Mouse (Mus musculus) left cerebral cortex, postnatal 36 days (tissue): ENCODE measurements around the gene Wee2. TPM values are rescaled to one million over a fixed set of nuclear protein-coding genes. Genes with fewer than 3 reads are reported as not detected.

ENCODE experiments used
- DNase-seq, 2 experiments: peaks; one replicate each; pipeline ENCODE4 v3.0.0; 2021 to 2022; ENCODE audit warnings: low spot score in 2 of 2, mixed read lengths in 1 of 2
- intact Hi-C: fragments of 180-260 bp; cut with DNase I; formaldehyde crosslinking; loops from one replicate; pipeline ENCODE4 v1.15.1; 2025
- total RNA-seq, 2 experiments: library from RNA; stranded (reverse); gene quantifications; 2 replicates each; pipeline ENCODE4 v1.2.3; 2021

Gene Wee2
- total RNA-seq: under 1 TPM in 1 of 2 experiments, not detected in 1; 0.18 TPM

DNA sequence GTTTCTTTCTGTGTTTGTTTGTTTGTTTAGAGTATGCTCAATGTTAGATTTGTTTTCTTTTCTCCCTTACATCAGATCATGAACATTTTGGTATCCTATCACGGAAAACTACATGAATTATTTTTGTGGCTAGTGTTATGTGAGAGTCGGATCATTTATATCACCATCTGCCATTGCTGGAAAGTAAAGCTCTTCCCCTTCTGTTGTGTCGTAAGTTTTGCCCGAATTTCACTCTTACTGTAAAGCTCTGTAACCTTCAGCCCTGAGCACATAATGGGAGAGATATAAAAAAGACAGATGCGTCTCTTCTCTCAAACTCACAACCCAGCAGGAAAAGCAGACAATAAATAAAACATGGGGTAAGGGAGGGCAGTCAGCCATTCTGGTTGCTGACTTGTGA lies at the start of gene Wee2:
Gene Wee2 (plus strand): TSS at position 153 of the 400 bp plus-strand sequence.
- no peak for DNase-seq
- intact Hi-C loops: no loop called here

DNA sequence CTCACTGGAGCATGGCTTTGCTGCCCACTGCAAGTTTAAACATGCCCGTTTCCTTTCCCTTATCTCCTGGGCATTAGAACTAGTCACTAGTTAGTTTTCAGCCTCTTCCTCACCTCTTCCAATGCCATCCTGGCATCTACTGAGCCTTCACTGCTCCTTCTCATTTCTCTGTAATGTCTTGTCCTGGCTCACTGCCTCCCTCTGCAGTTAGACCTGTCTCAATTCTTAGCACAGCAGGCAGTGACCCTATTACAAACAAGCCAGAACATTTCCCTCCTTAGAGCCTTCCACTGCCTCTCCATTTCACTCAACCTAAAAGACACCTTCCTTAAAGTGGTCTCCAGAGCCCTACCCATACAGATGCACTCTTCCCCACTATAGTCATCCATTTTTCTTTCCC lies 47.9 kb upstream of the Wee2 start:
- DNase-seq: no peak
- intact Hi-C loops: loop anchor here (10.0 kb wide), 1 partner anchor 156 kb away; no protein-coding TSS in a partner anchor

DNA sequence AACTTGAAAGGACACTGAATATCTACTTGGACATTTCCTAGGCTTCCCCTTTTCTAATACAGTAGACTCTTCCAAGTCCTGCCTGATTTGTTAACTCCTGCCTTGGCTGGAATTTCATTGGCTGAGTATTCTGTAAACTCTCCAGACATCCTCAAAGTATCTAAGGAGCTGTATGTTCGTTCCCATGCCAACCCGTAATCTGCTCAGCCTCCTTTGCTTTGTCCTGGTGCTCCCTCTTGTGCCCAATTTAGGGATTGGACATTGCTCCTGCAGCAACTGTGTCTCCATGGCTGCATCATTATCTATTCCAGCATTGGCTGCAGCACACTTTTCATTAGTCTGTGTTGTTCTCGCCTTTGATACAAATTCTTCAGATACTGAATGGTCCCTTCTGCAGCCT lies 45.7 kb upstream of the Wee2 start:
- intact Hi-C loops: loop anchor here (10.0 kb wide), 1 partner anchor 158 kb away; no protein-coding TSS in a partner anchor
- peak; percentile 78 to 86 for DNase-seq

DNA sequence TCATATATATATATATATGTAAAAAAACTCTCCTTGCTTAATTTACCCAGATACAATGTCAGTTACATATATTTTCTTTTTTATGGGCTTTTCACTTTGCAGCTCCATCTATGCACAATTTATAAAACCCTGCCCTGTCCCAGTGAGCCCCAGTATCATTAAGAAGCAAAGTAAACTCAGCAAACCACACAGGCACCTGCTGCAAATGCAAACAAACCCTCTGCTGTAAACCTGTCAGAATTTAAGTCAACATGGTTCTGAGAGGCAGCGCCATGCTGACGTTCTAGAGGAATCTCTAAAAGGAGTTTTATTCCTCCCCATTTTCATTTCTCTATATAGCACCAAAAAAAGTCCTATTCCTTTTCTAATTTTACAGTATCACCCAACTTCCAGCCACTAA lies 36.9 kb upstream of the Wee2 start:
- DNase-seq: no peak
- intact Hi-C loops: no loop called here

DNA sequence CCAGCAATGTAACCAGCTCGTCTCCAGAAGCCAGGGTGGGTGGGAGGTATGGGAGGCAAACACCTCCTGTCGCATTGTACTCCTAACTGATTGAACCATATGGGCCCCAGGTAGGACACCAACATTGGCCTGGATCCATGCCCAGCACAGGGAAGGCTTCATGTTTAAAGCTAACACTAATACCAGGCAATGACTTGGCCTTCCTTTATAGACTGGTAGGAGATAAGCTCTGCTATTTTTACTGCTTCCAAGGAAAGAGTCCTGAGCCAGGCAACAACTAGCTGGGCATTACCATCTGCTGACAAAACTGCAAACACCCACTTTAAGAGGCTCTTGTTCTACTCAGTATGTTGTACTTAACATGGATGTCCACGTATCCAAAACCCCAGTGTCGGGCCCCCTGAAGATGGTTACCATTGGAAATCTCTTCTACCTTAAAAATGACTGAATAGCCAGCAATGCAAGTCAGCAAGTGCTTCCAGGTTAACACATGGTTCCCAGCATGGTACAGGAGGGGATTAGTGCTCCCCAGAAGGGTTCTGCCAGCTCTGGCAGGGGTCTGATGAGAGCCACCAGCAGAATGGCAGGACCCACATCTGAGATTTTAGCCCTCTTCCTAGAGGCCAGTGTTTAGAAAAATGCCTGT lies 35.1 kb upstream of the Wee2 start:
- DNase-seq: peak in 1 of 2 experiments; percentile 46
- intact Hi-C loops: no loop called here

DNA sequence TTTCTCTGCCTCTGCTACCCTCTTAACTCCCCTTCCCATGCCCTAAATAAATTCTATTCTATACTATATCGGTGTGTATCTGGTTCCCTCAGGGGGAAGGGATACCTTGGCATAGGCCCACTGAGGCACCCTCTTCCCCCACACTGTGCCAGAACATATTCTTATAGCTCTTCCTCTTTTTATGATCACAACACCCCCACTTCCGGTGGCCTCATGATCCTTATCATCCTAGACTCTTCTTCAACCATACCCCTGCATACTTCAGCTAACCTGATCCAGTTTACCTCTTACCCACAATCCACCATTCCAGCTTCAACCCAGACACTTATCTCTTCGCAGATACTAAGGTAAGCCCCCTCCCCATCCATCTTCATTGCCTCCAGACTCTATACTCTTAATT lies 27.8 kb upstream of the Wee2 start:
- intact Hi-C loops: no loop called here
- DNase-seq: no peak

DNA sequence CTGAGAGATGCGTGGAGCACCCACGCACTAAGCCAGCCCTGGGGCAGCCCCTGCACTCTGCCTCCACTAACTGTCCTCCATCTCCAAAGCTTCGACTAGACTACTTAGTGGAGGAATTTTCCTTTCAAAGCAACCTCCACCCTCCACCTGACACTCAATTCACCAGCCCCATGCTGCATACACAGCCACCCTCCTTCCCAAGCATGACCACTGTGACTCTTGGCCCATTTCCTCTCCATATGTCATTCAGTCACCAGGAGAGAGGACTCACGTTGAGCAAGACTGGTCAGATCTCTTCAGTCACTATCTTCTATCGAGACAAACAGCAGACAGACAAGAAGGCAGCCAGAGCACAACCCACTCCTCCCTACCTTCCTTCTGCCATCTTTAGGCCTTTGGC lies 25.8 kb upstream of the Wee2 start:
- DNase-seq: no peak
- intact Hi-C loops: no loop called here

DNA sequence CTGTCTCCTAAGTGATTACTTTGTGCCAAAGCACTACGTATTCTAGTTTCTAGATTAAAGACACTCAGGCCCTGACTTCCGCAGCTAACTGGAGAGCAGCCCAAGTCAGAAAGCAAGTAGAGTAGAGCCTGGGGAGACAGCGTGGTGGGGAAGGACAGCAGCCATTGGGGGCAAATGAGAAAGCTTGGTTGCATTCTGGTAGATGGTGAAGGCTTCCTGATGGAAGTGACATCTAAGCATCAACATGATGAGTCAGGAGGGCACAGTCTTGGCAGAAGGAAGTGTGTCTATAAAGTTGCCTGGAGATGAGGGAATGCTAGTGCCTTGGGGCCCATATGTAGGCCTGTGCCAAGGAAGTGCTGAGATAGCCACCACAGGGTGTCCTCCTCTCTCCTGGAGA lies 25.3 kb upstream of the Wee2 start:
- no peak for DNase-seq
- intact Hi-C loops: no loop called here

DNA sequence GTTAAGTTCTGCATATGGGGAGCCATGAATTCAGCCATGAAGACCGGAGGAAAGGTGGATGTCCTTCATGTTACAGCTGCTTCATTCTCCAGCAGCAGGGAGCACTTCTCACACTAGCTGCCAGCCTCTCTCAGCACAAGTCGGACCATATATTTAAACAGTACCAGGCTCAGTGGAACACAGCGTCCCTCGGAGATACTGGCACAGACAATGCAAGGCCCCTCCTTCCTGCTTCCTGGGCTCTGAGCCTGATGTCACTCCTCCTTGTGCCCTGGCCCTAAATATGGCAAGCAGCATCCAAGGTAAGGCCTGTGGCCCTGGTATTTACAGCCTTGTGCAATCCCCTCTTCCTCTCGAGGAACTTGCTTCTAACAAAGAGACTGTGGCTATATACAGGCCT lies 23.1 kb upstream of the Wee2 start:
- intact Hi-C loops: no loop called here
- DNase-seq: no peak

DNA sequence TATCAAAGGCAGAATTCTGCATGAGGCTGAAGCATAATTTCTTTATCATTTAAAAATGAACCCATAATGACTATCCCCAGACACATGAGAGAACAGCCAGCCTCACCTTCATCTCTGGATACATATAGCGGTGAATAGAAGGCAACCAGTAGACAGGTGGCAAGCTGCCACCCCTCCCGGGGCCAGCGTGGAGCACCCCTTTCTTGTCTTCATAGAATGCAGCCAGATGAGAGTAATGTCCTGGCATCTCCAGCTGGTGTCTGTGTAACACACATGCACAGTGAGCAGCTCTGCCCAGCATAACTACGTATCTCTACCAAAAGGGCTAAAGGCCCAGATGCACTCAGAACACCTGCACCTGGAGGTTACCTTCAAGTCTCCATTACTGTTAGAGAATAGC lies 20.5 kb upstream of the Wee2 start:
- DNase-seq: no peak
- intact Hi-C loops: no loop called here

DNA sequence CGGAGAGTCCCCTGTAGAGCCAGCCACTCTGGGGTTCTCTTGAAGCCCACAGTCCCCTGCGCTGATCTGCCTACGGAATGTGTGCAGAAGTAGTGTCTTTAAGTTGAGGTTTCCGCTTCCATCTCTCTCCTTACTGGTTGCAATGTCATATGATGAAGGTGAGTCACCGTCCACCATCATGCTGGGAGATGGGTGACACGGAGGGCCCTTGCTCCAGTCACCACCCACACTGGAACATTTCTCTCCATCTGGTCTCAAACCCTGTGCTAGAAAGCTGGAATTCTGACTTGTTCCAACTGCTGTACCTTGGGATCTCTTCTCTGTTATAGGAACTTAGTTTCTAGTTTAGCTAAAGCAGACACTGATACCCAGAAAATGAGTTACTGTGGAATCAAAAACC lies 17.8 kb upstream of the Wee2 start:
- DNase-seq: no peak
- intact Hi-C loops: no loop called here

DNA sequence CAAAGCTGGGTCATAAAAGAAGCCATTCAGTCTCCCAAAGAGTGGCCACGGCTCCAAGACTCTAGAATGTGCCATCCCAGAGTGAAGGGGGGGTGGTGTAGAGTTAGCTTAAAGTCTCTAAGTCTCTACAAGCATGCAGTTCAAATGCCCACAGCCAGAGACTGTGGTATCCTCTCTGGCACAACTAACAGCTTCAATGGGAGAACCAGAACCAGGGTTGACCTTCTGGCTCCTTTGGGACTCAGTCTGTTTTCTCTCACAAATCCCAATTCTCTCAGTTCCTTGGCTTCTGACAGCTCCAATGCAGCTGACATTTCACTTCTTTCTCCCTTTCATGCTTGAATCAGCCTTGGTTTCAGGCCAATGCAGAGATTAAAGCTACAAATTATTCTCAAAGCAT lies 15.9 kb upstream of the Wee2 start:
- intact Hi-C loops: no loop called here
- DNase-seq: no peak

DNA sequence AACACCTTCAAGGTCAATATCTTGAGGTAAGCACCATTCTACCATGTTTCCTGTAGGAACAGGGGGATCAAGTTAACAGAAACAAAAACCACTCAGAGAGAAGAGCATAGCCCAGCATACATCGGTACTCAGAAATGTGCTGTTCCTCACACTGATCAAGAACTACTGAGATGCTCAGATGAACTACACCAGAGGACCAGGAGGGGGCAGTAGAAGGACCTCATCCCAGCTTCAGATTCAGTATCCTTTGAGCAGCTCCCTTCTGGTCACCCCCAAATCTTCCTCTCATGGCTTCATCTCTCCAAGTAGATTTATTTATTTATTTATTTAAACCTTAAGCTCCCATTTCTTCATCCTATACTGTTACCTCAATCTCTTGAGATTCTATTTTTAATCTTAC lies 15.1 kb upstream of the Wee2 start:
- no peak for DNase-seq
- intact Hi-C loops: no loop called here

DNA sequence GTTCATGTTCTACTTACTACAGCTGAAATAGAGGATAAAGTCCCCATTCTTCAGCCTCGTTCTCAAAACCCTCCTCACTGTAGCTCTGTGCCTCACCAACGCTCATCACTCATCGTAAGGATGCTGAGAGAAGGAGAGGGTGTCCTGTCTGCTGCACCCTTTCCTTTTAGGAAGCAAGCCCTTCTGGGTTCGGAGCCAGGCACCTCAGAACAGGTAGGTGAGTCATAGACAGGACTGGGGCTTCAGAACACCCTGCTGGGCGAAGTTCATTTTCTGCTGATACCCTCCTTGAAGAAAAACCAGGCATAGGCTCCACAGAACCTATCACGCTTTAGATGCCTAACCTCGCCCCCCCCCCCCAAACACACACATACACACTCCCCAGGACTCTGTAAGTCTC lies 11.4 kb upstream of the Wee2 start:
- intact Hi-C loops: no loop called here

DNA sequence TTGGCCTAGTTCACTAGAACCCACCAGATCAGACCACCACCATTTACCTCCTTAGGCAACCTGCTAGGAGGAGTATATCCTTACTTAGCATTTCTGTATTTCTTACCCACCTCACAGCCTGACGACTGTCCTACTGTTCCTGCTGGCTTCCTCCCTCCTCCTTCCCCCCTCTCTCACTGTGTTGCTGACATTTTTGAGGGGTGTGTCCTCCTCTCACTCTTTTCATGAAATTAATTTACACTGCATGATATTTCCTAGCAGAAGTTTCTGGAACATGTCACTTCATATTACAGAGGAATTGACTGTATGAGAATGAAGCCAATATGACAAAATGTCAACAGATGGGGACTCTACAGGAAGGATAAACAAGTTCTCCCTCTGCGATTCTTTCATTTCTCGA lies 10.2 kb upstream of the Wee2 start:
- intact Hi-C loops: no loop called here

More for the DNA sequence above, 11.4 kb upstream of the Wee2 start:
- no peak for DNase-seq

DNA sequence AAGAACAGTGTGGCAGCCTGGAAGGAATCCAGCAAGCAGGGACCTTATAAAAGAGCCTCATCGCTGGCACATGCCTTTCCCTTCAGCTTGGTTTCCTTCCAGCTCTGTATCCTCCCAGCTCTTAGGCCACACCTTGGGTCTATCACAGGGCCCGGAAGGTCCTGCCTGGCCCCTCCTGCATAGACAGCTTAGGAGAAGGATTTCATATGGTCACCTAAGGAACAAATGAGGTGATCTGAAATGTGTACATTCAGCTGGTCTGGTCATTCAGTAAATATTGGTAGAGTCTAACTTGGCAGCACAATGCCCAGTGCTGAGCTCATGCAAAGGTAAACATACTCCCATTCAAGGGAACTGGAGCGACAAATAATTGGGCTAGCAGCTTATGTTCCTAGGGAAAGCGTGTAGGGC lies 9.4 kb upstream of the Wee2 start:
- no peak for DNase-seq
- intact Hi-C loops: no loop called here

More for the DNA sequence above, 10.2 kb upstream of the Wee2 start:
- no peak for DNase-seq

DNA sequence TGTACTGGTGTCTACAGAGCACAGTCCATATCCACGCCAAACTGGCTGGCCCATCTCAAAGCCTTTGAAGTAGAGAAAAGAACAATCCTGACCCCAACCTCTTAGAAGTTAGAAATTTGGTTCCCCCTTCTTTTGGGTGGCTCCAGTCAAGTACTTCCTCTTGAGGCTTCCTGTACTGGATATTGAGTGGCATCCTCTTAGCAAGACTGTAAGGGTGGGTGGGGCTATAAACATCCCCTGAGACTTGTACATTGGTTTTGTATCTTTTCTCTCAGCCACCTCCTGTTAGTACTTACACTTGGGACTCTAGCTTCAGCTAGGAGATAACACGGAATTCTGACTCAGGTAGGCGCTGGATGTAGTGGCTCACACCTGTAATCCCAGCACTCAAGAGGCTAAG lies 8.6 kb upstream of the Wee2 start:
- intact Hi-C loops: no loop called here

DNA sequence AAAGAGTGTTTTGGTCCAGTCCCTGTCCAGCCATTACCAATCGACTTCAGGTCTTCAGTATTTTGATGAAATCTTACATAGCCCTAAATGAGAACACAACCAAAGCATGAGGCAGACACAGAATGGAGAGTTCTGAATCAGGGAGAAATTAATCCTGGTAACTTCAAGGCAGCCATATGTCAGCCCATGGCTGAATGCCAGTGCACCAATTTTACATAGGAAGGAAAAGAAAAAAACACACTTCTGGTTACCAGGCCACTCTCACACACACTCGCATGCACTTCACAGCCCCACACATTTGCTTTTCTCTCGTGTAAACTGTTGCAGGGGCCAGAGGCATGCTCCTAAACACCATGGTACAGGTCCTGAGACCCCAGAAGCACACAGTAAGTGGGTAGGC lies 8.0 kb upstream of the Wee2 start:
- intact Hi-C loops: no loop called here
- no peak for DNase-seq

More for the DNA sequence above, 8.6 kb upstream of the Wee2 start:
- no peak for DNase-seq

DNA sequence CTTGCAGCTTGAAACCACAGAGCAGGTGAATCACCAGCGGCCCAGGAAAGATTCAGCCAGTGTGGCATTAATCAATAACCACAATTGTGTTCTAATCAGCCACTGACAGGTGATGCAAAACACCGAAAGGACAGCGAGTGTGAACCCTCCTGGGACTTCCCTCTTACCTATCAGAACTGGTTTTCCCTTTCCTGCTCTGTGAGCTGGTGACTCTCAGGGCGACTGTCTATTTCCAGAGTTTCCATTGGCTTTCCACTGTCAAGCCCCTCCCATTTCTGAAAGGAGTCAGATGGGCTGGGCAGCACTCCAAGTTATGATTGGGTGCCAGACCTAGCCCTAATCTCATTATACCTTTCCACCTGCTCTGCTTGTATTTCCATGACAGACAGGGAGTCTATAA lies 7.5 kb upstream of the Wee2 start:
- no peak for DNase-seq
- intact Hi-C loops: no loop called here

DNA sequence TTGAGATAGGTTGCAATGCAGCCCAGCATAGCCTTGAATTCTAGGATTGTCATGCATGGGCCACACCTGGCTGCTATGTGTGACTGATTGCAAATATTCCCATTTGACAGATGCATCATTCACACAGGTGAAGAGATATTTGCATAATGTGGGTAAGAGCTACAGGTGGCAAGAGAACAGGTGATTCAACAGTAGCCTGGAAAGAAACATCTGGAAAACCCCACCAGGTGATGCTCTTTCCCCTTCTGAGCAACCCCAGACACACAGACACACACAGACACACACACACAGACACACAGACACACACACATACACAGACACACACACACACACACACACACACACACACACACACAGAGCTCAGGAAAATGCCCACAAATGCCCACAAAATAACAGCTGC lies 7.1 kb upstream of the Wee2 start:
- DNase-seq: no peak
- intact Hi-C loops: no loop called here

DNA sequence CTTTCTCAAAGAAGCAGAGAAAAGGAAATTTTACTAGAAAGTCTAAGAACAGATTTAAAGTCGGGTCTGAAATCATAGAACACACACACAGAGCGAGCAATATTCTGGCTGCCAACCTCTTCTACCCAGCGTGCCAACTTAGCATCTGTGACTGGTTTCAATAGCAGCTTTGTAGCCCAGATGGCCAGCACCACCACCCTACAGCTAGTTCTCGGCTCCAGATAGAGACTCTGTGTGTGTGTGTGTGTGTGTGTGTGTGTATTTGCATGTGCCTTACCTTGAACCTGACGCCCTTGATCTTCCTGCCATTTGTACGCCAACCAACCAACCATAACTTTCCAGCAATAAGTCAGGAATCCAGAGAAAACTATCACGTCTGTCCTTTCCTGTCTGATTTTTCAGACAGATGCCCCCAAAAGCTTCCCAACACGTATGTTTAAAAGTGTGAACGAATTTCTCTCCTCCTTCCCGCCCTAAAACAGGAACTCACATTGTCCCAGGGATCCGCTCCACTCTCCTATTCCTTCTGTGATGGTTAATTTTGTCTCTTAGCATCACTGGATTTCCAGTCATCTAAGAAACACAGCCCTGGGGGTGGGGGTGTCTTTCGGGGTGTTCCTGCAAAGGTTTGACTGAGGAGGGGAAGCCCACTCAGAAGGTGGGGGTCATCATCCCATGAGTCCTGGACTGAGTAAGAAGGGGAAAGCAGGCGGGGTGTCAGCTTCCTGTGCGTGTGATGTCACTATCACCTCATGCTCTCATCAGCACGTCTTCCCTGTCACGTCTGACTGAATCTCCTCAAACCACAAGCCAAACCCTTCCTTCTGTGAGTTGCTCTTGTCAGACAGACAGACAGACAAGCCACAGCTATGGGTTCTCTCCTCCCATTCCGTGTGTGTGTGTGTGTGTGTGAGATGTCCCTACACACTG lies 6.3 kb upstream of the Wee2 start:
- intact Hi-C loops: no loop called here
- DNase-seq: peak; percentile 69 to 76
